Mouse (Mus musculus) stomach, postnatal 0 days (tissue): Measurements from ENCODE around the gene Polr2e.

Experiments used
- CTCF ChIP-seq: IDR thresholded peaks from 2 replicates; pipeline ENCODE4 v1.5.1; 2016; ENCODE audit warnings: antibody characterized with exemption, low read depth, mild to moderate bottlenecking, moderate library complexity
- EP300 ChIP-seq: optimal IDR thresholded peaks from 2 replicates; pipeline ENCODE3; 2016; ENCODE audit warnings: antibody characterized with exemption

DNA sequence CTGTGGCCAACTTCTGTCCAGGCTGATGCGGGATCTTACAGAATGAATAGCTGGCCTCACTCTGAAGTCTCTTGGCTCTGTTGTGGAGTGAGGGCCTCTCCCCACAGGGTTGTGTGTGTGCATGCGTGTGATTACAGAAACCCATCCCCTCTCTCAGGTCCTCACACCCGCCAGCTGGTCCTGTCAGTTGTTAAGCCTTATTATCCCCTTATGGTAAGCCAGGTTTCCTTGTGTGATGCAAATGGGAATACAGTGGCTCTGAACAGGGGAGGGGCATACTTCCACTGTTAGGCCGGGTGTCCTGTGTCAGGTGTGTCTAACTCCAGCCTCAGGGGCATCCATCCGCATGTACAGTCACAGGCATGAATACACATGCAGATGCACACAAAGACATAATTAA, 6.2 kb upstream of the Polr2e start:
- TF ChIP-seq EP300 (no peak), CTCF (no peak)
